Mouse (Mus musculus): ENCODE measurements around the gene Prune2.

DNA sequence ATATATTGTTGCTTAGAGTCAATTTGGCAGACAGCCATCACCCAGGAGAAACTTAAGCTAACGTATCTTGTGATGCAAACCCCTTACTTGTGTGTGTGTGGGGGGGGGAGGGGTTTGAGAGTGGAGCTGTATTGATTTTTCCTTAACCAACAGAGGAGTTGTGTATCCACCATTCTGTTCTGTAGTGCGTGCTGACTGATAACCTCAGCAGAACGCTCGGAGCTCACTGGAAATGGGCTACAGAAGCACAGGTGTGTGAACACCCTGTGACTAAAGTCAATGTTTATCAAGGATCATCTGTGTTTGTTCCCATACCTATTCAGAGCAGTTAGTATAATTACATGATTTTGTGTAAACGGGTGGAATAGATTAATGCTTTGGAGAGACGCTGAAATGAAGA, 141.3 kb downstream of the Prune2 start:
- TF ChIP-seq POLR2A (IDR thresholded peaks at IDR 0.05; ENCODE audit: borderline replicate concordance, control insufficient read depth, low read depth, low read length), result no peak
- no peak for TF ChIP-seq CTCF (IDR thresholded peaks at IDR 0.05; ENCODE audit: control insufficient read depth, insufficient read depth, low read length)

Measured in bone marrow, adult 2 months (tissue).